Mouse (Mus musculus) cerebellum, adult 18-20 months (tissue): ENCODE measurements around the gene Tldc1.

Experiments used
- DNase-seq, 2 experiments: peaks; one replicate each; pipeline ENCODE4 v3.0.0; 2021

The Tldc1 gene

DNA sequence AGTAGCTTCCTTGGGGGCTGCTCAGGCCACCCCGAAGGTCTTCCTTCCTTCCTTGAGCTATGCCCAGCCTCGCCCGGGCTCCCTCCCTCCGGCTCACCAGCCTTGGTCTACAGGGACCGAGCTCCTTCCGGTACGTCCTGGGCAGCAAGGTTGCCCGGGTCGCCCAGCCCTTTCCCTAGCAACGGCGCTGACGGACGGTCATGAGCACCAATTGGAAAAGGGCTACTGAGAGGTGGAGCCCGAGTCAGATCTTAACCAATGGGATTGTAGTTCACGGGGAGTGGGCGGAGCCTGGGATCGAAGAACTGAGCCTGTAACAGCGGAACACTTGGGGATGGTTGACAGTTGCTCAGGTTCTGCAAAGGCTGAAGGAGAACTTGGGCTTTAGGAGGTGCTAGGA, at the start of gene Tldc1:
Tldc1 (minus strand) TSS at position 154 of the 400 bp plus-strand sequence.
- DNase-seq = peak; percentile 99

- no peak for DNase-seq
Measured at GRCm38 (mm10) chr8:119827721-119828153, 49.5 kb upstream of the Tldc1 start.

- DNase-seq = no peak
Measured at GRCm38 (mm10) chr8:119826982-119827381, 48.8 kb upstream of the Tldc1 start.

- DNase-seq = no peak
Measured at GRCm38 (mm10) chr8:119825950-119826730, 47.9 kb upstream of the Tldc1 start.

DNA sequence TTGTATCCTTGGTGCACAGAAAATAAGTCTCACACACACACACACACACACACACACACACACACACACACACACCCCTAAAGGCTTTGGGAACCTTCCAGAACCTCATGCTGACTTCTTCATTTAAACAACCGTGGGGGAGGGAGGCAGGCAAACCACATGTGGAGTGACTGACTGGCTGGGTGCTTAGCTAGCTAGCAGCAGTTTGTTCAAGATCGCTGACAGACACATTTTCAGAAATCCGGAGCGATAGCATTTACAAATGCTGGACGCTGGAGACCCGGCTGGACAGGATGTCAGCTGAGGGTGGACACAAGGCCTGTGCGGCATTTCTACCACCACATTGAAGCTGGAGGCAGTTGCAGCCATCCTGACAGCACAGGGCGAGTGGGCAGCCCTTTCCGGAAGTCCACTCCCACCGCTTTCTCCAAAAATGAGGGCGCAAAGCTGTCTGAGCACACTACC, 46.6 kb upstream of the Tldc1 start:
- DNase-seq = no peak

GRCm38 (mm10) chr8:119824100-119824499, 45.9 kb upstream of the Tldc1 start:
- no peak for DNase-seq

GRCm38 (mm10) chr8:119823278-119823677, 45.1 kb upstream of the Tldc1 start:
- no peak for DNase-seq

DNA sequence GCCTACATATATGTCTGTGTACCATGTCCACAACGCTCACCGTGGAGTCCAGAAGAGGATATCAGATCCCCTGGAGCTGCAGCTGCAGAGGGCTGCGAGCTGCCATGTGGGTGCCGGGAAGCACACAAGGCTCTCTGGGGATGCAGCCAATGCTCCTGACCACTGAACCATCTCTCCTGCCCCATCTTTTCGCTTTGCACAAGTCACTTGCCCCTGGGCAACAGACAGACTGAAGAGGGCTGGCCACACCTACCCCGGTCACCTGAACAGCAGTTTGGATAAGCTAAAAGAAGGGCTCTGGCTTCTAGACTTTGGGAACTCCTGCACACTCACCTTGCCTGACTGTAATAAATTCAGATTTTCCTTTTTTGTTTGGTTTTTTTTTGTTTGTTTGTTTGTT, 43.5 kb upstream of the Tldc1 start:
- DNase-seq = no peak

- no peak for DNase-seq
Measured at GRCm38 (mm10) chr8:119819976-119820375, 41.8 kb upstream of the Tldc1 start.

DNA sequence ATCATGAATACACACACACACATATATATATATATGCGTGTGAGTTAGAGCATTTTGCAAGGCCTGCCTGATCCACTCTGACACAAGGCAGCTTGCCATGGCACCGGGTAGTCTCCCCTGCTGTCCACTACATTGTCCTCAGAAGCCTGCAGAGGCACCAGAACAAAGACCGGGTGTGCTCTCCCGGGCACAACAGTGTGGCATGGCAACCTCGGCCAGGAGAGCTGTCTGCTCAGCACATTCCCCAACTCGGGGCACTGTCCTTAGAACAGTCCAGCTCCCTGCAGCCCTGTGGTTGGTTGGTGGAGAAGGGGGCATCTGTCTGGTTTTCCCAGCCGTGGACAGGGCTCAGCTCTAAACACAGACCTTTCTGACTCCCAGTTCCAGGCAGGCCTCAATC, 41.1 kb upstream of the Tldc1 start:
- peak; percentile 53 to 67 for DNase-seq

GRCm38 (mm10) chr8:119817446-119817845, 39.2 kb upstream of the Tldc1 start:
- no peak for DNase-seq

- no peak for DNase-seq
Measured at GRCm38 (mm10) chr8:119816219-119816618, 38.0 kb upstream of the Tldc1 start.

DNA sequence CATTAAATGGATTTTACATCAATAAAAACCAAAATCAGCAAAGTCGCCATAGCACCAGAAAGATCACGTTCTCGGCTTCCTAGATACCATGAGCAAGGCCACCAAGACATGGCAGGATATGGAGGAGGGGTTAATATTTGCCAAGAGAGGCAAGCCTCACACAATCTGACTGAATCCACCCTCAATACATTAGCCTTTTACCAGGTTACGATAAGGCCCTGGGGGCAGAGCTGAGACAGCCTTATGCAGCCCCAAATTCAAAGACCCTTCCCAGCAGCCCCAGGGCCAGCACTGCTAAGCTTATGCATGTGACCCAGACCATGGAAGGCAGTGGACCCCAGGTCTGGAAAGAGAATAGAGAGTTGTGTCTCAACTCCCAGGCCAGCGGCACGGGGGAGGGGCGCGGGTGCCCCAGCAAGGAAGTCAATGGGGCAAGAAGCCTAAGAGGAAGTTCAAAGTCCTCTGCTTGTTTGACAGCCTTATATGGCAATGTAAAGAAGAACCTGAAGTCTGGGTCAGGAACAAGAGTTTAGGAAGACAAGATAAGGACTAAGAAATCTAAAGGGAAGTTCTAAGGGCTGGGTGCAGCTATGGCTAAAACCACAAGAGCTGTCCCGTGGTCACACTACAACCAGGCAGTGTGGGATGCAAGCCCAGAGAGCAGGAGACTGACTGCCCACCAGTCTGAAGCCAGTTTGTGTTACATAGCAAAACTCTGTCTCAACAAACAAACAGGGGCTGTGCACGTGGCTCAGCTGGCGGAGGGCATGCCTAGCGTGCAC, 34.6 kb upstream of the Tldc1 start:
- DNase-seq = no peak

DNA sequence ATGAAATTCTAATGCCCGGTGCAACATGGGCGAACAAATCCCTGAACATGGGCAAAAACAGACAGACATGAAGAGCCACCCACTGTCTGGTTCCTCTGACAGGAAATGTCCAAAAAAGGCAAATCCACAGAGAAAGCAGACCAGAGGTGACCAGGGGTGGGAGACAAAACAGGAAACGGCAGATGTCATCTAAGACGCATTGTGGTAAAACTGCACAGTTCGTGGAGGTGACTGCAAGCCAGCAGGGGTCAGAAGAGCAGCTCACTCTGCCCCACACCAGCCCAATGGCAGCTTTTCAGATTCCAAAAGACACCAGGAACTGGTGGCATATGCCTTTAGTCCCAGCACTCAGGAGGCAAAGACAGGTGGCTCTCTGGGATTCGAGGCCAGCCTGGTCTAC, 33.7 kb upstream of the Tldc1 start:
- no peak for DNase-seq

DNA sequence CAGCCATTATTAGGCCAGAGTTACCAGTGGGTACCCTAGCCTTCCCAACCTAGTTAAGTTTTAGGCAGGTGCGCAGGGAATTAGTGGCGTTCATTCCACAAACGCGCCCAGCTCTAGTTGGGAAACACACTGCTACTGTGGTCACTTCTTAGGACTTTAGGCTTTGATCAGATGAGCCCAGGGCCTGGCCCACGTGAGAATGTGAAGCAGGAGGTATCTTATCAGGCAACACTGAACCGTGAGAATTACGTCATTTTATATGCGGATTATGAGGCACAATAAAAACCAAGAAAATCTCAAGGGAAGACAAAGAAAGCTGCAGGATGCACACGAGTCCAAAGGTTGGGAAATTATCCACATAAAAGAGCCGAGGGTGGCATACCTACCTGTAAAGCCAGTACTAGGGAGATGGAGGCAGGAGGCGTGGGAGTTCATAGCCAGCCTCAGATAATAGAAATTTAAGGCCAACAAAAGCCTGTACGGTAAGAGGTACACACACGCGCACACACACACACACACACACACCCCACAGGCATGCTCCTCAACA, 32.8 kb upstream of the Tldc1 start:
- no peak for DNase-seq

DNA sequence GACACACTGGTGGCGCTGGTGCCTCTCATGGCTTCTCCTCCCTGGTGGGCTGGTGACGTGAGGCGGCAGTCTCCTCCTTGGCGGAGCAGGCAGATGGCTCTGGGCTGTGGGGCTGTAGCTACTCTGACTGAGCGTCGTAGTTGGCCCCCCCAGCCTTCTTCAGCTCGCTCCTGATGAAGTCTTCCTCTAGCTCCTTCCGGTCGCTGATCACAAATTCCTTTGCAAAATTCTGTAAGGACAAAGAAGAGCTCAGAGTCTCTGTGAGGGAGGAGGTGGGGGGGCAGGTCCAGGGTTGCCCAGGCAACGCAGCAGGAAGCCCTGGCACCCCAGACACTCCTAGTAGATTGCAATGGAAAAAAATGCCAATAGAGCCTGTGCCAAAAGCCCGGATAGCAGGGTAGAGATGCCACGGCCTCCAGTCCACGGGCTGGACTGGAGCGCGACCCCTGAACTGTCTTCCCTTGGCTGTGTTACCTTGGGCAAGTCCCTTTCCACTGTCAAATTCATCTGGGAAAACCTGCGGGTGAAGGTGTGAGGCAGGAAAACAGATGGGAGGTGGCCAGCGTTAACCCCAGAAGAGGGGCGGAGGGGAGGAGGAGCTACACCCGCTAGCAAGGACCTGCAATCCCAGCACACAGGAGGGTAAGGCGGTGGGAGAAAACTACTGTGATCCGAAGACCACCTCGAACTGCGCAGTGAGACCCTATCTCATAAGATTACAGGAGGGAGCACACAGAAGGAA, 32.1 kb upstream of the Tldc1 start:
- no peak for DNase-seq

DNA sequence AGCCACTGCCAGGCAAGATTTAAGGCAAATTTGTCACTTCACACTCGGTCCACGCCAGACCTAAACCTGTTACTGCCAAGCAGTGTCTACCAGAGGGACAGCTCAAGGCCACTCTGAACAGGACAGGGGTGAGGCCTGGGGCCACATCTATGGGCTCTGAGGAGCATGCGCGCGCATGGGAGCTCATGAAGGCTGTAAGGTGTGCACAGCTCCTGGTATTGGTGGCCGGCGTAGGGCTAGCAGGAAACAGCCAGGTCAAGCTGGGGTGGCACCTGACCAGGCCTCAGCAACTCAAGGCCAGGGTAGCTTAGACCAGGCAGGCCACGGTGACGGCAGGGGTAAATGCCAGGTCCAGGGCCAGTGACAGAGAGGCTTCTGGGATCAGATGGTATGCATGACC, 31.4 kb upstream of the Tldc1 start:
- DNase-seq = no peak

- no peak for DNase-seq
Measured at GRCm38 (mm10) chr8:119807687-119808086, 29.5 kb upstream of the Tldc1 start.

- peak; percentile 67 to 79 for DNase-seq
Measured at GRCm38 (mm10) chr8:119806422-119807263, 28.4 kb upstream of the Tldc1 start.

- DNase-seq = no peak
Measured at GRCm38 (mm10) chr8:119805275-119805674, 27.1 kb upstream of the Tldc1 start.

GRCm38 (mm10) chr8:119802592-119802991, 24.4 kb upstream of the Tldc1 start:
- DNase-seq = no peak

- no peak for DNase-seq
Measured at GRCm38 (mm10) chr8:119801168-119801567, 23.0 kb upstream of the Tldc1 start.
